Mouse (Mus musculus) liver, postnatal 0 days (tissue): ENCODE data around the gene Spata3. TPM values are rescaled to one million over a fixed set of nuclear protein-coding genes. Genes with fewer than 3 reads are reported as not detected.
"Not testable (repeated sequence)": the region's sequence is repeated elsewhere in the genome, so short reads cannot be mapped to it uniquely, and the experiment has no call there.

Experiments
- ATAC-seq: fragments of 200-750 bp; cut with Nextera tagmentation; 2 replicates; pipeline ENCODE4 v1.8.0; 2017; ENCODE audit warnings: mild to moderate bottlenecking, moderate library complexity
- DNase-seq: peaks from one replicate; pipeline ENCODE4 v3.0.0-alpha.2; 2016
- H3K27ac ChIP-seq: fragments of 300-500 bp; sonication (generic); 2 replicates; pipeline ENCODE4 v1.5.1; 2014; ENCODE audit warnings: antibody characterized with exemption, moderate library complexity, mild to moderate bottlenecking, low read depth
- H3K27me3 ChIP-seq: fragments of 300-500 bp; sonication (generic); 2 replicates; pipeline ENCODE4 v1.6.1; 2014; ENCODE audit warnings: low read length, control low read depth, mixed read lengths; ENCODE audit not compliant: insufficient read depth
- H3K36me3 ChIP-seq: fragments of 300-500 bp; sonication (generic); replicated peaks from 2 replicates; pipeline ENCODE4 v1.6.1; 2014; ENCODE audit warnings: mild to moderate bottlenecking, control low read depth, low read length, moderate library complexity, mixed read lengths; ENCODE audit not compliant: insufficient read depth
- H3K4me1 ChIP-seq: fragments of 300-500 bp; sonication (generic); 2 replicates; pipeline ENCODE4 v1.6.1; 2014; ENCODE audit warnings: antibody characterized with exemption, mild to moderate bottlenecking, control low read depth; ENCODE audit not compliant: insufficient read depth
- H3K4me2 ChIP-seq: fragments of 300-500 bp; sonication (generic); 2 replicates; pipeline ENCODE4 v1.6.1; 2014; ENCODE audit warnings: low read depth, mild to moderate bottlenecking, low read length, moderate library complexity, mixed read lengths
- H3K4me3 ChIP-seq: fragments of 300-500 bp; sonication (generic); 2 replicates; pipeline ENCODE4 v1.5.1; 2014; ENCODE audit warnings: low read depth, low read length
- H3K9ac ChIP-seq: fragments of 300-500 bp; sonication (generic); replicated peaks from 2 replicates; pipeline ENCODE4 v1.6.1; 2014; ENCODE audit warnings: mild to moderate bottlenecking, moderate library complexity
- H3K9me3 ChIP-seq: fragments of 300-500 bp; sonication (generic); 2 replicates; pipeline ENCODE4 v1.6.1; 2016; ENCODE audit warnings: mild to moderate bottlenecking, control low read depth, low read length, mixed read lengths
- CTCF ChIP-seq: sonication (generic); IDR thresholded peaks from 2 replicates; pipeline ENCODE4 v1.5.1; 2016; ENCODE audit warnings: antibody characterized with exemption, low read depth
- EP300 ChIP-seq: IDR thresholded peaks from 2 replicates; pipeline ENCODE4 v1.6.1; 2016; ENCODE audit warnings: antibody characterized with exemption, low read depth, mild to moderate bottlenecking
- WGBS: fragments of 180-500 bp; shearing (Covaris S2); extraction: QIAGEN DNeasy Blood & Tissue Kit; methylation state at CpG from one replicate; pipeline ENCODE4 v1.1.7; 2014; ENCODE audit not compliant: insufficient replicate concordance; 5-methylcytosine and 5-hydroxymethylcytosine counted together
- polyA plus RNA-seq: library from polyadenylated mRNA; unstranded; fragments of >200 nt; fragmentation: Nextera tagmentation; extraction: Ambion mirVana; gene quantifications from 2 replicates; pipeline ENCODE4 v1.2.1, GENCODE M21; 2015

Gene Spata3
- polyA plus RNA-seq, 1 experiment from 2014 or later, result 0.09 TPM

DNA sequence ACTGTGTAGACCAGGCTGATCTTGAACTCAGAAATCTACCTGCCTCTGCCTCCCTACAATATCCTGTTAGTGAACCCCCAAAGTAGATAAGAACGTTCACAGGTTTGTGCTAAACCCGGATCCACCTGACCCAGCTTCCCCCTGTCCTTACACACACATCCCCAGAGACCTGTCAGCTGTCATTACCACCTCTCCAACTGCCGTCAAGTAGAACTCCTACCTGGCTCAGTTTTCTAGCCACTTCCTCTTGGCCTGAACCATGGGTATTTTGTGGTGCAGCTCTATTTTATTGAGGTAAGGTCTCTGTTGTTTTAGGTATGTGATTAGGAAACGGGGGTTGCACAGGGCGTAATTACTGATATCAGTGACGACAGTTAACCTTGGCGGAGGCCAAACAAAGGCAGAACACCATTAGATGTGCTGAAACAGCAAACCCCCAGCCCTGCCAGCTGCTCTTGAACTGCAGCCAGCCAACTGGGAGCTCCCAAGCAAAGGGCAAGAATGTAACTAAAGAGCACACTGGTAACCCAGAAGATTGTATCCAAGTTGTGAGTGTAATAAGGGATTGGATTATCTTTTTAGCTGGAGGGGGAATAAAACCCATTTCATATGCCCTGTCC is 34.8 kb upstream of the Spata3 start:
- WGBS, result 31% methylated on average over 7 of the region's 7 CpGs
- DNase-seq, result peak; percentile 28

GRCm38 (mm10) chr1:85985784-85986183 is 30.8 kb upstream of the Spata3 start:
- no peak overlapping the region for H3K9ac ChIP-seq
- DNase-seq (no peak), ATAC-seq (no peak)
- H3K36me3 ChIP-seq, result no peaks in the 10 kb centered on the region
- no peaks in the 10 kb centered on the region for H3K27me3 ChIP-seq
- no peaks in the 10 kb centered on the region for H3K9me3 ChIP-seq
- no peak overlapping the region for H3K4me3 ChIP-seq
- H3K4me2 ChIP-seq, result no peak overlapping the region
- WGBS, result 69% methylated on average over 3 of the region's 3 CpGs
- no peak overlapping the region for H3K27ac ChIP-seq
- no peak for TF ChIP-seq CTCF
- no peak for TF ChIP-seq EP300
- H3K4me1 ChIP-seq, result peaks cover 2% of the 10 kb centered on the region; the same call in 1 of the 2 replicates

More for the DNA sequence above, 34.8 kb upstream of the Spata3 start:
- Histone ChIP-seq H3K4me1 (peaks cover 2% of the 10 kb centered on the region; the same call in 1 of the 2 replicates), H3K4me2 (no peak overlapping the region), H3K27me3 (no peaks in the 10 kb centered on the region), H3K9ac (no peak overlapping the region), H3K9me3 (no peaks in the 10 kb centered on the region), H3K36me3 (no peaks in the 10 kb centered on the region), H3K27ac (no peak overlapping the region), H3K4me3 (no peak overlapping the region)
- ATAC-seq, result peak; percentile 49; the same call in 1 of the 2 replicates
- no peak for TF ChIP-seq CTCF
- no peak for TF ChIP-seq EP300

DNA sequence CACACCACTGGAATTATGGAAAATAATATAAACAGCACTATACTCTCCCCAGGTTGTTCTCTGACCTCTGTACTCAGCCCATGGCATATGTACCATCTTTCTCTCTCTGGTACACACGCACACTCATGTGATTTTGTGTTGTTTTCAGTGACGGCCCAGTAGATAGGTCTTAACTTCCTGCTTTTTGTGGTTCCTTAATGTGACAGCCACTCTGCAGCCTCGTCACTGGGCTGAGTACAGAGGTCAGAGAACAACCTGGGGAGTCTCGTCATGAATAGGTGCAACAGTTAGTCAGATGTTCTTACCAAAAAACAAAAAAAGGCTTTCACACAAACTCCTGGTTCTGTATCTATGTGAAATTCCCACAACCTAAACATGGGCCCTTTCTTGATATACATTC is 28.3 kb upstream of the Spata3 start:
- Histone ChIP-seq H3K9ac (no peak overlapping the region), H3K36me3 (no peaks in the 10 kb centered on the region), H3K9me3 (no peaks in the 10 kb centered on the region), H3K4me3 (no peak overlapping the region), H3K27me3 (no peaks in the 10 kb centered on the region), H3K4me1 (no peaks in the 10 kb centered on the region), H3K27ac (0 out of 2 replicates have a peak overlapping the region, but pooled peaks have one; percentile 34), H3K4me2 (no peak overlapping the region)
- 24% methylated on average over 4 of the region's 4 CpGs for WGBS
- no peak for TF ChIP-seq EP300
- TF ChIP-seq CTCF, result no peak
- DNase-seq, result no peak
- peak; percentile 47; the same call in 1 of the 2 replicates for ATAC-seq

GRCm38 (mm10) chr1:85988882-85989281 is 27.7 kb upstream of the Spata3 start:
- peak overlapping the region; percentile 34; the same call in 1 of the 2 replicates for H3K27ac ChIP-seq
- not testable (repeated sequence) for H3K9me3 ChIP-seq, H3K4me1 ChIP-seq, ATAC-seq, H3K4me2 ChIP-seq, DNase-seq, H3K9ac ChIP-seq, H3K4me3 ChIP-seq, H3K27me3 ChIP-seq, H3K36me3 ChIP-seq
- 53% methylated on average over 4 of the region's 4 CpGs for WGBS

DNA sequence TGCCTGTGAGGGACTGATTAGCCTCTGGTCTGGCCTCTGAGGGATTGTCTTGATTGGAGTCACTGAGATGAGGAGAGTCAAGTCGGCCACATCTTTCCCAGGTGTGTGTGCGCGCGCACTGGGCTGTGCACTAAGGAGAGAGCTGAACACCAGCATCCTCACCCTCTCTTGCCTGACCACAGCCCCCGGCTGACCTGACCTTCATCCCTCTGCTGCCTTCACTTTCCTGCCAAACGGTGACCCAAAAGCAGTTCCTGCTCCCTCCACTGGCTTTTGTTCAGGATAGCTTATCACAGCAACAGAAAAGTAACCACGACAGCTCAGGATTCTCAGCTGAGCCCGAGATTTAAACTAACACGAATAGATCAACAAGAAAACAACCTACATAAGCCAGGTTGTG is 24.4 kb upstream of the Spata3 start:
- Histone ChIP-seq H3K36me3 (no peaks in the 10 kb centered on the region), H3K4me2 (no peak overlapping the region), H3K27ac (no peak overlapping the region), H3K9me3 (no peaks in the 10 kb centered on the region), H3K9ac (no peak overlapping the region), H3K4me3 (no peak overlapping the region), H3K27me3 (no peaks in the 10 kb centered on the region), H3K4me1 (no peaks in the 10 kb centered on the region)
- TF ChIP-seq EP300 (no peak), CTCF (no peak)
- no peak for ATAC-seq
- 57% methylated on average over 9 of the region's 9 CpGs for WGBS
- no peak for DNase-seq

GRCm38 (mm10) chr1:85993541-85993940 is 23.1 kb upstream of the Spata3 start:
- H3K4me1 ChIP-seq, result no peaks in the 10 kb centered on the region
- H3K9ac ChIP-seq, result no peak overlapping the region
- ATAC-seq (no peak), DNase-seq (no peak)
- no peak overlapping the region for H3K4me2 ChIP-seq
- no peak overlapping the region for H3K4me3 ChIP-seq
- no peaks in the 10 kb centered on the region for H3K36me3 ChIP-seq
- no peaks in the 10 kb centered on the region for H3K27me3 ChIP-seq
- TF ChIP-seq EP300 (no peak), CTCF (no peak)
- no peaks in the 10 kb centered on the region for H3K9me3 ChIP-seq
- WGBS, result 63% methylated on average over 4 of the region's 4 CpGs
- H3K27ac ChIP-seq, result no peak overlapping the region
